Comparison of ENCODE assay signal across 25 mouse cellular contexts in the genomic region with DNA sequence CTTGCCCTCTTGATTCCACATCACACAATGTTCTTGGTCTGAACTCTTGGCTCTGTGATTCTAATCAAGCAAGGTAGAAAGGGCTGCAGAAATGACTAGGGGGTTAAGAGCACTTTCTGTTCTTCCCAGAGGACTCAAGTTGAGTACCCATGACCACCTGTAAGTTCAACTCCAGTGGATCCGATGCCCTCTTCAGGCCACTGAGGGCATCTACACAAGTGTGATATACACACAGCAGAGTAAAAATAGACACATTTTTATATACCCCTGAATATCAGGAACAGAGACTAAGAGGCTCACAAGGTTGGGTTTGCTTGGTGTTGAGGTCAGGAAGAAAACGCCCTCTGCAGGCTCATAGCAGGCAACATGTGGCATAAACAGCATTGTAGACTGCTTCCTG. TPM values are rescaled to one million over a fixed set of nuclear protein-coding genes. Genes with fewer than 3 reads are reported as not detected.
DNase-seq lines count a peak whose midpoint lies in the region; ATAC-seq and TF ChIP-seq lines count a peak whose summit lies in the region.
"Had no signal": no experiment of that assay in that cellular context is flagged by ENCODE, and none has a peak within 500 bp of the region (broad histone marks: within the 10 kb centered on the region; RNA-seq: fewer than 3 reads in every experiment).

No protein-coding gene starts in this region.

- peaks cover 41% of the 10 kb centered on the region for H3K36me3 ChIP-seq in intestine, postnatal 0 days (ENCODE audit: control insufficient read depth, insufficient read depth)
- peaks cover 18% of the 10 kb centered on the region for H3K36me3 ChIP-seq in intestine, embryonic 16.5 days (ENCODE audit: control insufficient read depth, insufficient read depth, low read length)
- no peaks in the 10 kb centered on the region for H3K36me3 ChIP-seq in liver, embryonic 14.5 days (replicated peaks; ENCODE audit: control insufficient read depth, insufficient read depth, low read depth)
- peaks cover 56% of the 10 kb centered on the region for H3K36me3 ChIP-seq in liver, embryonic 12.5 days
- no peaks in the 10 kb centered on the region for H3K36me3 ChIP-seq in ES-E14 (ENCODE audit: control insufficient read depth, insufficient read depth, low read length, poor library complexity, severe bottlenecking)

- no peak for DNase-seq in liver, embryonic 14.5 days (ENCODE audit: low read depth in 3 of 3, low spot score in 3 of 3)
- no peak for DNase-seq in ES-E14 (ENCODE audit: low read depth, low spot score)
- DNase-seq in gastrocnemius, adult 18-20 months (ENCODE audit: low spot score) = no peak
- DNase-seq: adrenal gland, postnatal 10 days; cerebellum, adult 11 months; cerebellum, adult 9-10 months; cerebellum, postnatal 36 days; gastrocnemius, adult 2 months; heart, postnatal 14 days; kidney, postnatal 25 days; layer of hippocampus, adult 9-11 months; lung, adult 2 months; thymus, adult 2 months; thymus, postnatal 36 days had no signal

- ATAC-seq in intestine, postnatal 0 days = no peak
- no peak for ATAC-seq in intestine, embryonic 16.5 days
- no peak for ATAC-seq in liver, embryonic 14.5 days (ENCODE audit: insufficient read depth)
- no peak for ATAC-seq in liver, embryonic 12.5 days
- ATAC-seq in megakaryocyte-erythroid progenitor cell, adult 5-6 weeks (replicated peaks; ENCODE audit: low FRiP score, low TSS enrichment, poor library complexity, severe bottlenecking) = 0 out of 2 replicates have a peak, but pooled peaks have one; percentile 16
- ATAC-seq: forebrain, embryonic 14.5 days; hindbrain, embryonic 16.5 days; intestine, embryonic 15.5 days had no signal

- H3K4me2 ChIP-seq in intestine, postnatal 0 days (replicated peaks; ENCODE audit: low read depth) = no peak overlapping the region
- H3K4me2 ChIP-seq in intestine, embryonic 16.5 days (ENCODE audit: low read depth, low read length) = no peak overlapping the region
- no peak overlapping the region for H3K4me2 ChIP-seq in liver, embryonic 14.5 days (ENCODE audit: low read depth)
- H3K4me2 ChIP-seq in liver, embryonic 12.5 days = no peak overlapping the region
- H3K4me2 ChIP-seq: intestine, embryonic 15.5 days; limb, embryonic 15.5 days; midbrain, embryonic 11.5 days; neural tube, embryonic 13.5 days had no signal

- no peak for TF ChIP-seq EP300 in liver, embryonic 14.5 days (IDR thresholded peaks at IDR 0.05; ENCODE audit: low read depth)

- no peak overlapping the region for H3K9ac ChIP-seq in intestine, postnatal 0 days (ENCODE audit: low read depth, low read length)
- H3K9ac ChIP-seq in intestine, embryonic 16.5 days (ENCODE audit: low read depth, low read length) = no peak overlapping the region
- no peak overlapping the region for H3K9ac ChIP-seq in liver, embryonic 14.5 days (replicated peaks)
- no peak overlapping the region for H3K9ac ChIP-seq in liver, embryonic 12.5 days
- no peak overlapping the region for H3K9ac ChIP-seq in ES-E14 (ENCODE audit: insufficient read depth, low read depth, low read length, poor library complexity, severe bottlenecking)
- H3K9ac ChIP-seq: intestine, embryonic 15.5 days; limb, embryonic 15.5 days; neural tube, embryonic 13.5 days had no signal

- H3K4me3 ChIP-seq in intestine, postnatal 0 days (ENCODE audit: low read depth, low read length) = no peak overlapping the region
- no peak overlapping the region for H3K4me3 ChIP-seq in intestine, embryonic 16.5 days (ENCODE audit: low read length)
- no peak overlapping the region for H3K4me3 ChIP-seq in liver, embryonic 14.5 days (ENCODE audit: insufficient read depth in 1 of 2, low read depth in 2 of 2, low read length in 2 of 2)
- no peak overlapping the region for H3K4me3 ChIP-seq in liver, embryonic 12.5 days
- no peak overlapping the region for H3K4me3 ChIP-seq in ES-E14 (ENCODE audit: insufficient read depth in 1 of 2, low read depth in 1 of 2, low read length in 2 of 2, poor library complexity in 1 of 2, severe bottlenecking in 1 of 2)
- H3K4me3 ChIP-seq: gastrocnemius, adult 2 months; intestine, embryonic 15.5 days; limb, embryonic 10.5 days; limb, embryonic 15.5 days; neural tube, embryonic 13.5 days had no signal

- H3K4me1 ChIP-seq in intestine, postnatal 0 days (replicated peaks; ENCODE audit: control insufficient read depth, insufficient read depth, low read length) = no peaks in the 10 kb centered on the region
- H3K4me1 ChIP-seq in intestine, embryonic 16.5 days (ENCODE audit: control insufficient read depth, insufficient read depth, low read length) = no peaks in the 10 kb centered on the region
- H3K4me1 ChIP-seq in liver, embryonic 14.5 days (replicated peaks; ENCODE audit: control insufficient read depth in 2 of 2, insufficient read depth in 2 of 2, low read length in 1 of 2) = no peaks in the 10 kb centered on the region
- peaks cover 7% of the 10 kb centered on the region; the same call in 1 of the 2 replicates for H3K4me1 ChIP-seq in liver, embryonic 12.5 days
- peaks cover 0 to 2% of the 10 kb centered on the region in 2 experiments; a peak in 2 of 4 replicates for H3K4me1 ChIP-seq in ES-E14 (ENCODE audit: control insufficient read depth in 2 of 2, insufficient read depth in 2 of 2, low read length in 2 of 2, poor library complexity in 1 of 2)
- H3K4me1 ChIP-seq: intestine, embryonic 15.5 days; limb, embryonic 10.5 days; limb, embryonic 15.5 days; neural tube, embryonic 13.5 days had no signal

- H3K9me3 ChIP-seq in intestine, postnatal 0 days (ENCODE audit: control insufficient read depth) = no peaks in the 10 kb centered on the region
- H3K9me3 ChIP-seq in intestine, embryonic 16.5 days (ENCODE audit: control insufficient read depth, low read length) = no peaks in the 10 kb centered on the region
- H3K9me3 ChIP-seq in liver, embryonic 14.5 days (ENCODE audit: control insufficient read depth, low read length) = no peaks in the 10 kb centered on the region
- H3K9me3 ChIP-seq in liver, embryonic 12.5 days (replicated peaks) = no peaks in the 10 kb centered on the region
- H3K9me3 ChIP-seq in ES-E14 (ENCODE audit: control insufficient read depth, insufficient read depth, low read depth, low read length) = no peaks in the 10 kb centered on the region
- H3K9me3 ChIP-seq: intestine, embryonic 15.5 days; limb, embryonic 10.5 days; limb, embryonic 15.5 days; neural tube, embryonic 13.5 days had no signal

- H3K27ac ChIP-seq in intestine, postnatal 0 days (ENCODE audit: low read depth, low read length) = no peak overlapping the region
- no peak overlapping the region for H3K27ac ChIP-seq in intestine, embryonic 16.5 days (ENCODE audit: low read length)
- no peak overlapping the region for H3K27ac ChIP-seq in liver, embryonic 14.5 days
- no peak overlapping the region for H3K27ac ChIP-seq in liver, embryonic 12.5 days
- H3K27ac ChIP-seq in ES-E14 (ENCODE audit: insufficient read depth, low read depth, low read length, poor library complexity, severe bottlenecking) = no peak overlapping the region
- H3K27ac ChIP-seq: gastrocnemius, adult 2 months; intestine, embryonic 15.5 days; limb, embryonic 10.5 days; limb, embryonic 15.5 days; neural tube, embryonic 13.5 days had no signal

- in situ Hi-C loops in ES-E14 (cut with MboI; ENCODE audit: low sequenced_read_pairs in 2 of 2, unreplicated experiment in 2 of 2) = no loop called here

- 96% methylated on average over 2 of the region's 2 CpGs for WGBS in intestine, postnatal 0 days
- 96% methylated on average over 2 of the region's 2 CpGs for WGBS in intestine, embryonic 16.5 days
- 71% methylated on average over 2 of the region's 2 CpGs for WGBS in liver, embryonic 14.5 days (ENCODE audit: insufficient replicate concordance)
- 84% methylated on average over 2 of the region's 2 CpGs for WGBS in liver, embryonic 12.5 days (ENCODE audit: insufficient replicate concordance)

- no peaks in the 10 kb centered on the region for H3K27me3 ChIP-seq in intestine, postnatal 0 days (replicated peaks; ENCODE audit: control insufficient read depth, insufficient read depth, low read length)
- H3K27me3 ChIP-seq in intestine, embryonic 16.5 days (replicated peaks; ENCODE audit: control insufficient read depth, insufficient read depth, low read length) = no peaks in the 10 kb centered on the region
- no peaks in the 10 kb centered on the region for H3K27me3 ChIP-seq in liver, embryonic 14.5 days (ENCODE audit: control insufficient read depth, insufficient read depth, low read length)
- peaks cover 32% of the 10 kb centered on the region for H3K27me3 ChIP-seq in liver, embryonic 12.5 days (replicated peaks)
- H3K27me3 ChIP-seq: intestine, embryonic 15.5 days; limb, embryonic 15.5 days had no signal

- TF ChIP-seq CTCF in intestine, postnatal 0 days (IDR thresholded peaks at IDR 0.05; ENCODE audit: low read depth) = peak; percentile 36
- TF ChIP-seq CTCF in liver, embryonic 14.5 days (IDR thresholded peaks at IDR 0.05; ENCODE audit: low read depth) = 0 out of 2 replicates have a peak, but pooled peaks have one; percentile 8

RNA-seq across cellular contexts. Expression of a gene that starts 12.9 kb away (rescaled TPM):
- polyA plus RNA-seq in intestine, postnatal 0 days (2015; fragmentation: Nextera tagmentation; extraction: Ambion mirVana) = 0.68 and 0.80 TPM in 2 replicates
- 1.4 TPM in 2 replicates for polyA plus RNA-seq in intestine, embryonic 16.5 days (2015; fragmentation: Nextera tagmentation; extraction: Ambion mirVana)
- polyA plus RNA-seq in liver, embryonic 14.5 days (2012; rRNA removed) = 1.2 and 1.3 TPM in 2 replicates
- 0.08 and 0.13 TPM in 2 replicates for polyA plus RNA-seq in liver, embryonic 14.5 days (2014; fragmentation: Nextera tagmentation; extraction: Ambion mirVana)
- 0.23 and 0.58 TPM in 2 replicates for polyA plus RNA-seq in liver, embryonic 12.5 days (2016; fragmentation: Nextera tagmentation; extraction: Ambion mirVana)
- total RNA-seq in ES-E14 (2012; rRNA removed) = 2.3 and 2.4 TPM in 2 replicates
- total RNA-seq in megakaryocyte-erythroid progenitor cell, adult 5-6 weeks (2014; fragmentation: Nextera tagmentation) = 5.0 and 5.4 TPM in 2 replicates
- total RNA-seq in megakaryocyte-erythroid progenitor cell, adult 5-6 weeks (2017) = 2.3 and 12.5 TPM in 2 replicates
- 1 to 10 TPM; 1.5 to 2.1 TPM for total RNA-seq in gastrocnemius, adult 18-20 months (2021)

RNA-seq across cellular contexts. Expression of a gene that starts 27.4 kb away (rescaled TPM):
- 9.3 and 9.6 TPM in 2 replicates for polyA plus RNA-seq in intestine, postnatal 0 days (2015; fragmentation: Nextera tagmentation; extraction: Ambion mirVana)
- polyA plus RNA-seq in intestine, embryonic 16.5 days (2015; fragmentation: Nextera tagmentation; extraction: Ambion mirVana) = 27.8 and 33.4 TPM in 2 replicates
- polyA plus RNA-seq in liver, embryonic 14.5 days (2012; rRNA removed) = 8.8 and 10.7 TPM in 2 replicates
- polyA plus RNA-seq in liver, embryonic 14.5 days (2014; fragmentation: Nextera tagmentation; extraction: Ambion mirVana) = 11.8 and 13.5 TPM in 2 replicates
- polyA plus RNA-seq in liver, embryonic 12.5 days (2016; fragmentation: Nextera tagmentation; extraction: Ambion mirVana) = 29.1 and 30.3 TPM in 2 replicates
- total RNA-seq in ES-E14 (2012; rRNA removed) = 38.2 and 41.5 TPM in 2 replicates
- total RNA-seq in megakaryocyte-erythroid progenitor cell, adult 5-6 weeks (2014; fragmentation: Nextera tagmentation) = 28.3 and 41.5 TPM in 2 replicates
- 28.8 and 53.1 TPM in 2 replicates for total RNA-seq in megakaryocyte-erythroid progenitor cell, adult 5-6 weeks (2017)
- total RNA-seq in gastrocnemius, adult 18-20 months (2021) = 1 to 10 TPM; 3.1 to 3.3 TPM

RNA-seq across cellular contexts. Expression of a gene that starts 31.2 kb away (rescaled TPM):
- polyA plus RNA-seq in intestine, postnatal 0 days (2015; fragmentation: Nextera tagmentation; extraction: Ambion mirVana) = 2.1 and 2.8 TPM in 2 replicates
- polyA plus RNA-seq in intestine, embryonic 16.5 days (2015; fragmentation: Nextera tagmentation; extraction: Ambion mirVana) = 3.9 and 4.1 TPM in 2 replicates
- polyA plus RNA-seq in liver, embryonic 14.5 days (2012; rRNA removed) = 1.3 and 2.1 TPM in 2 replicates
- 1.9 and 2.0 TPM in 2 replicates for polyA plus RNA-seq in liver, embryonic 14.5 days (2014; fragmentation: Nextera tagmentation; extraction: Ambion mirVana)
- polyA plus RNA-seq in liver, embryonic 12.5 days (2016; fragmentation: Nextera tagmentation; extraction: Ambion mirVana) = 1.6 and 2.4 TPM in 2 replicates
- total RNA-seq in ES-E14 (2012; rRNA removed) = 17.4 and 23.2 TPM in 2 replicates
- total RNA-seq in megakaryocyte-erythroid progenitor cell, adult 5-6 weeks (2014; fragmentation: Nextera tagmentation) = 3.6 TPM in 1 of 2 replicates, not detected in the other
- total RNA-seq in megakaryocyte-erythroid progenitor cell, adult 5-6 weeks (2017) = not detected in 2 replicates
- 10 to 100 TPM in 1 of 2 experiments, 1 to 10 TPM in 1; 3.8 to 10.7 TPM for total RNA-seq in gastrocnemius, adult 18-20 months (2021)

RNA-seq across cellular contexts. Expression of a gene that starts 47.9 kb away (rescaled TPM):
- 32.3 and 34.1 TPM in 2 replicates for polyA plus RNA-seq in intestine, postnatal 0 days (2015; fragmentation: Nextera tagmentation; extraction: Ambion mirVana)
- 64.3 and 66.2 TPM in 2 replicates for polyA plus RNA-seq in intestine, embryonic 16.5 days (2015; fragmentation: Nextera tagmentation; extraction: Ambion mirVana)
- 4.6 and 5.5 TPM in 2 replicates for polyA plus RNA-seq in liver, embryonic 14.5 days (2012; rRNA removed)
- 11.2 and 11.6 TPM in 2 replicates for polyA plus RNA-seq in liver, embryonic 14.5 days (2014; fragmentation: Nextera tagmentation; extraction: Ambion mirVana)
- polyA plus RNA-seq in liver, embryonic 12.5 days (2016; fragmentation: Nextera tagmentation; extraction: Ambion mirVana) = 19.4 and 19.9 TPM in 2 replicates
- total RNA-seq in ES-E14 (2012; rRNA removed) = 135 and 170 TPM in 2 replicates
- total RNA-seq in megakaryocyte-erythroid progenitor cell, adult 5-6 weeks (2014; fragmentation: Nextera tagmentation) = 31.2 and 41.7 TPM in 2 replicates
- 39.6 and 54.4 TPM in 2 replicates for total RNA-seq in megakaryocyte-erythroid progenitor cell, adult 5-6 weeks (2017)
- 10 to 100 TPM; 12.1 to 16.8 TPM for total RNA-seq in gastrocnemius, adult 18-20 months (2021)
